Mouse (Mus musculus): ENCODE results near the gene Tas2r110.

Tas2r110 gene

GRCm38 (mm10) chr6:132867708-132868107 lies at the start of gene Tas2r110:
Gene Tas2r110 (plus strand): TSS chr6:132868008.
- no peak for DNase-seq (ENCODE audit: low spot score in 2 of 2)

DNA sequence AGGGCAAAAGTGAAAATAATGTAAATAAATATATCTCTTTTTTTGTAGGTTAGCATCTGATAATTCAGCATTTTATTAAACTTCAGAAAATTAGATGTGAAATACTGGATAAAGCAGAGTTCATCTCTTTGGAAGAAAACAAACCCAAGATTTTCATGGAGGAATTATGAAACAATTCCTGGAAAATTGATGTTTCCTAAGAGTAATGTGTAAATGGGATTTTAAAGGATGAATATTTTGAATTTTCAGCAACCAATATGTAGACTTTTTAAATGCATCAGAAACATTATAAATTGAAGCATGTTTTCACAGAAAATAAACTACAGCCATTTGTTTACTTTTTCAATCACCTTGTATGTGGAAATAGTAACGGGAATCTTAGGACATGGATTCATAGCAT lies 21.0 kb upstream of the Tas2r110 start, which contains the start of gene Tas2r123:
Gene Tas2r123, plus strand, starts transcription at position 301 of the 400 bp plus-strand sequence.
- no peak for DNase-seq (ENCODE audit: low spot score in 2 of 2)

- DNase-seq (ENCODE audit: low spot score in 2 of 2) = no peak
Observed at GRCm38 (mm10) chr6:132855138-132855537, 12.7 kb upstream of the Tas2r110 start, which contains the start of gene Tas2r116. Gene Tas2r116 (plus strand): TSS chr6:132855438.

GRCm38 (mm10) chr6:132892711-132893110 lies 24.9 kb downstream of the Tas2r110 start, which contains the start of gene Tas2r113:
Gene Tas2r113 (plus strand): TSS chr6:132893011.
- no peak for DNase-seq (ENCODE audit: low spot score in 2 of 2)

DNA sequence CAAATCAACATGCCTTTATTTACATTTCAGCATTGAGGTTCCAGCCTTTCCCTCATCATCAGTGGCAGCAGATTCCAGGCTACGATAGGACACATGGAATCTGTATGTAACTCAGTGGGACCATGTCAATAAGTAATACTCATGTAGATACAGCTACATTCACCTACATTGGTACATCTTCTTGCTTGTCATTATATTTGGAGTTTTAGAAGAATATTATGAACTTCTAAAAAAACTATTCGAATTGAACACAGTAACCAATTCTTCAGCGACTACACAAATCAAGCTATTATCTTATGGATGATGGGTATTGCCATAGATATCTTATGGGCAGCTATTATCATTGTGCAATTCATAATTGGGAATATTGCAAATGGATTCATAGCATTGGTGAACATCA lies 41.5 kb downstream of the Tas2r110 start, which contains the start of gene Tas2r125:
Gene Tas2r125, plus strand, starts transcription at position 301 of the 400 bp plus-strand sequence.
- DNase-seq (ENCODE audit: low spot score in 2 of 2) = no peak
